34 mouse cellular contexts compared by ENCODE assay signal in genomic region chr1:179679326-179679725, GRCm38 (mm10).
"Had no signal": no experiment of that assay in that cellular context is flagged by ENCODE, and none has a peak within 500 bp of the region (broad histone marks: within the 10 kb centered on the region; RNA-seq: fewer than 3 reads in every experiment).

No protein-coding gene starts in this region.

- DNase-seq: heart, postnatal 10 days; heart, postnatal 14 days; heart, postnatal 36 days; heart, postnatal 4 days; kidney, adult 11 months; kidney, adult 18-20 months; kidney, adult 2 months; kidney, adult 8-10 months; kidney, adult 9 months; kidney, postnatal 10 days; kidney, postnatal 14 days; kidney, postnatal 25 days; kidney, postnatal 36 days; kidney, postnatal 4 days; layer of hippocampus, adult 9-11 months; layer of hippocampus, postnatal 36 days had no signal

- H3K4me2 ChIP-seq: heart, embryonic 11.5 days; heart, embryonic 12.5 days; heart, embryonic 13.5 days; heart, embryonic 15.5 days; hindbrain, embryonic 12.5 days; hindbrain, embryonic 13.5 days; hindbrain, embryonic 15.5 days; kidney, embryonic 15.5 days had no signal

- H3K4me3 ChIP-seq: heart, embryonic 10.5 days; heart, embryonic 12.5 days; heart, embryonic 13.5 days; heart, embryonic 15.5 days; hindbrain, embryonic 10.5 days; hindbrain, embryonic 12.5 days; hindbrain, embryonic 13.5 days; hindbrain, embryonic 15.5 days; kidney, embryonic 15.5 days; layer of hippocampus, adult 2 months; left cerebral cortex, adult 2 months had no signal

- H3K4me1 ChIP-seq: heart, embryonic 10.5 days; heart, embryonic 15.5 days; hindbrain, embryonic 10.5 days; hindbrain, embryonic 12.5 days; hindbrain, embryonic 13.5 days; hindbrain, embryonic 15.5 days; kidney, embryonic 15.5 days had no signal

- H3K27ac ChIP-seq: heart, embryonic 10.5 days; heart, embryonic 13.5 days; heart, embryonic 15.5 days; hindbrain, embryonic 10.5 days; hindbrain, embryonic 12.5 days; hindbrain, embryonic 13.5 days; hindbrain, embryonic 15.5 days; hindbrain, postnatal 0 days; kidney, embryonic 15.5 days; kidney, postnatal 0 days; layer of hippocampus, adult 2 months; left cerebral cortex, adult 2 months had no signal

- H3K9me3 ChIP-seq: heart, embryonic 10.5 days; heart, embryonic 12.5 days; heart, embryonic 13.5 days; heart, embryonic 15.5 days; hindbrain, embryonic 10.5 days; hindbrain, embryonic 12.5 days; hindbrain, embryonic 13.5 days; hindbrain, embryonic 15.5 days; kidney, embryonic 15.5 days had no signal

- H3K9ac ChIP-seq: heart, embryonic 12.5 days; heart, embryonic 13.5 days; heart, embryonic 15.5 days; hindbrain, embryonic 12.5 days; hindbrain, embryonic 13.5 days; hindbrain, embryonic 15.5 days; kidney, embryonic 15.5 days had no signal

- H3K27me3 ChIP-seq: heart, embryonic 12.5 days; heart, embryonic 13.5 days; heart, embryonic 15.5 days; hindbrain, embryonic 12.5 days; hindbrain, embryonic 13.5 days; hindbrain, embryonic 15.5 days; kidney, embryonic 15.5 days had no signal

- ATAC-seq: hindbrain, embryonic 16.5 days; hindbrain, postnatal 0 days; inflammation-experienced regulatory T-cells, adult 6 months; intestine, embryonic 16.5 days; intestine, postnatal 0 days had no signal
